Mouse (Mus musculus): Measurements from ENCODE around the gene Lrrc31. TPM values are rescaled to one million over a fixed set of nuclear protein-coding genes. Genes with fewer than 3 reads are reported as not detected.
A peak's percentile ranks its signal among the peaks of the same experiment; 100 is the strongest.

The Lrrc31 gene
- polyA plus RNA-seq, 1 experiment: not detected

GRCm38 (mm10) chr3:30696346-30696745 lies 3.3 kb downstream of the Lrrc31 start:
- Histone ChIP-seq H3K4me3 (ENCODE audit: insufficient read depth, low read length) (no peak overlapping the region), H3K4me1 (ENCODE audit: control insufficient read depth, insufficient read depth, low read length) (no peaks in the 10 kb centered on the region), H3K27ac (ENCODE audit: insufficient read depth, low read depth, low read length) (no peak overlapping the region)
- TF ChIP-seq POLR2A (IDR thresholded peaks at IDR 0.05; ENCODE audit: borderline replicate concordance, low read depth, low read length): no peak
- TF ChIP-seq CTCF (IDR thresholded peaks at IDR 0.05; ENCODE audit: low read depth, low read length): no peak

GRCm38 (mm10) chr3:30695661-30696060 lies 4.0 kb downstream of the Lrrc31 start:
- Histone ChIP-seq H3K4me3 (ENCODE audit: insufficient read depth, low read length) (no peak overlapping the region), H3K27ac (ENCODE audit: insufficient read depth, low read depth, low read length) (no peak overlapping the region), H3K4me1 (ENCODE audit: control insufficient read depth, insufficient read depth, low read length) (no peaks in the 10 kb centered on the region)
- TF ChIP-seq CTCF (IDR thresholded peaks at IDR 0.05; ENCODE audit: low read depth, low read length) (no peak), POLR2A (IDR thresholded peaks at IDR 0.05; ENCODE audit: borderline replicate concordance, low read depth, low read length) (no peak)

GRCm38 (mm10) chr3:30690976-30691375 lies 8.7 kb downstream of the Lrrc31 start:
- TF ChIP-seq POLR2A (IDR thresholded peaks at IDR 0.05; ENCODE audit: borderline replicate concordance, low read depth, low read length): no peak
- no peak for TF ChIP-seq CTCF (IDR thresholded peaks at IDR 0.05; ENCODE audit: low read depth, low read length)
- H3K4me3 ChIP-seq (ENCODE audit: insufficient read depth, low read length): no peak overlapping the region
- H3K4me1 ChIP-seq (ENCODE audit: control insufficient read depth, insufficient read depth, low read length): no peaks in the 10 kb centered on the region
- H3K27ac ChIP-seq (ENCODE audit: insufficient read depth, low read depth, low read length): no peak overlapping the region

- Histone ChIP-seq H3K27ac (ENCODE audit: insufficient read depth, low read depth, low read length) (no peak overlapping the region), H3K4me1 (ENCODE audit: control insufficient read depth, insufficient read depth, low read length) (no peaks in the 10 kb centered on the region), H3K4me3 (ENCODE audit: insufficient read depth, low read length) (no peak overlapping the region)
- no peak for TF ChIP-seq CTCF (IDR thresholded peaks at IDR 0.05; ENCODE audit: low read depth, low read length)
Observed at GRCm38 (mm10) chr3:30687216-30687615, 12.4 kb downstream of the Lrrc31 start.

- Histone ChIP-seq H3K27ac (ENCODE audit: insufficient read depth, low read depth, low read length) (no peak overlapping the region), H3K4me1 (ENCODE audit: control insufficient read depth, insufficient read depth, low read length) (no peaks in the 10 kb centered on the region), H3K4me3 (ENCODE audit: insufficient read depth, low read length) (no peak overlapping the region)
- TF ChIP-seq POLR2A (IDR thresholded peaks at IDR 0.05; ENCODE audit: borderline replicate concordance, low read depth, low read length) (no peak), CTCF (IDR thresholded peaks at IDR 0.05; ENCODE audit: low read depth, low read length) (no peak)
Observed at GRCm38 (mm10) chr3:30683190-30683589, 16.5 kb downstream of the Lrrc31 start.

- Histone ChIP-seq H3K27ac (ENCODE audit: insufficient read depth, low read depth, low read length) (no peak overlapping the region), H3K4me1 (ENCODE audit: control insufficient read depth, insufficient read depth, low read length) (0 out of 2 replicates have a peak, but pooled peaks cover 2% of the 10 kb centered on the region), H3K4me3 (ENCODE audit: insufficient read depth, low read length) (no peak overlapping the region)
- TF ChIP-seq POLR2A (IDR thresholded peaks at IDR 0.05; ENCODE audit: borderline replicate concordance, low read depth, low read length): no peak
- no peak for TF ChIP-seq CTCF (IDR thresholded peaks at IDR 0.05; ENCODE audit: low read depth, low read length)
Observed at GRCm38 (mm10) chr3:30658486-30658885, 41.2 kb downstream of the Lrrc31 start.

- no peak for TF ChIP-seq POLR2A (IDR thresholded peaks at IDR 0.05; ENCODE audit: borderline replicate concordance, low read depth, low read length)
- H3K4me1 ChIP-seq (ENCODE audit: control insufficient read depth, insufficient read depth, low read length): 0 out of 2 replicates have a peak, but pooled peaks cover 2% of the 10 kb centered on the region
- no peak overlapping the region for H3K27ac ChIP-seq (ENCODE audit: insufficient read depth, low read depth, low read length)
- no peak overlapping the region for H3K4me3 ChIP-seq (ENCODE audit: insufficient read depth, low read length)
Observed at GRCm38 (mm10) chr3:30655937-30656336, 43.7 kb downstream of the Lrrc31 start.

GRCm38 (mm10) chr3:30650062-30650841 lies 49.4 kb downstream of the Lrrc31 start:
- peak overlapping the region; percentile 28 for H3K4me3 ChIP-seq (ENCODE audit: insufficient read depth, low read length)
- no peak overlapping the region for H3K27ac ChIP-seq (ENCODE audit: insufficient read depth, low read depth, low read length)
- H3K4me1 ChIP-seq (ENCODE audit: control insufficient read depth, insufficient read depth, low read length): peaks cover 5% of the 10 kb centered on the region; the same call in 1 of the 2 replicates
- TF ChIP-seq POLR2A (IDR thresholded peaks at IDR 0.05; ENCODE audit: borderline replicate concordance, low read depth, low read length): no peak
- no peak for TF ChIP-seq CTCF (IDR thresholded peaks at IDR 0.05; ENCODE audit: low read depth, low read length)

- no peak overlapping the region for H3K4me3 ChIP-seq (ENCODE audit: insufficient read depth, low read length)
- no peak overlapping the region for H3K27ac ChIP-seq (ENCODE audit: insufficient read depth, low read depth, low read length)
- TF ChIP-seq POLR2A (IDR thresholded peaks at IDR 0.05; ENCODE audit: borderline replicate concordance, low read depth, low read length): no peak
- H3K4me1 ChIP-seq (ENCODE audit: control insufficient read depth, insufficient read depth, low read length): peaks cover 6% of the 10 kb centered on the region; the same call in 1 of the 2 replicates
Observed at GRCm38 (mm10) chr3:30648466-30648865, 51.2 kb downstream of the Lrrc31 start.

GRCm38 (mm10) chr3:30647440-30648090 lies 52.1 kb downstream of the Lrrc31 start, which contains the start of gene Lrrc34:
Lrrc34 (minus strand) TSS chr3:30647869.
- peak within 1 kb of the TSS; percentile 36 for H3K4me3 ChIP-seq (ENCODE audit: insufficient read depth, low read length)
- no peak within 1 kb of the TSS for H3K27ac ChIP-seq (ENCODE audit: insufficient read depth, low read depth, low read length)
- TF ChIP-seq POLR2A (IDR thresholded peaks at IDR 0.05; ENCODE audit: borderline replicate concordance, low read depth, low read length) (peak; percentile 48; the same call in 1 of the 2 replicates), CTCF (IDR thresholded peaks at IDR 0.05; ENCODE audit: low read depth, low read length) (no peak)
- peaks cover 6% of the 10 kb centered on the region; the same call in 1 of the 2 replicates for H3K4me1 ChIP-seq (ENCODE audit: control insufficient read depth, insufficient read depth, low read length)

Data from bone marrow macrophage, adult 2 months (primary cell).